Mouse (Mus musculus) right cerebral cortex, adult 18-20 months (tissue): ENCODE data around the gene 4930404N11Rik.

Experiments
- DNase-seq: peaks from one replicate; pipeline ENCODE4 v3.0.0; 2022; ENCODE audit warnings: mixed read lengths

4930404N11Rik gene

DNA sequence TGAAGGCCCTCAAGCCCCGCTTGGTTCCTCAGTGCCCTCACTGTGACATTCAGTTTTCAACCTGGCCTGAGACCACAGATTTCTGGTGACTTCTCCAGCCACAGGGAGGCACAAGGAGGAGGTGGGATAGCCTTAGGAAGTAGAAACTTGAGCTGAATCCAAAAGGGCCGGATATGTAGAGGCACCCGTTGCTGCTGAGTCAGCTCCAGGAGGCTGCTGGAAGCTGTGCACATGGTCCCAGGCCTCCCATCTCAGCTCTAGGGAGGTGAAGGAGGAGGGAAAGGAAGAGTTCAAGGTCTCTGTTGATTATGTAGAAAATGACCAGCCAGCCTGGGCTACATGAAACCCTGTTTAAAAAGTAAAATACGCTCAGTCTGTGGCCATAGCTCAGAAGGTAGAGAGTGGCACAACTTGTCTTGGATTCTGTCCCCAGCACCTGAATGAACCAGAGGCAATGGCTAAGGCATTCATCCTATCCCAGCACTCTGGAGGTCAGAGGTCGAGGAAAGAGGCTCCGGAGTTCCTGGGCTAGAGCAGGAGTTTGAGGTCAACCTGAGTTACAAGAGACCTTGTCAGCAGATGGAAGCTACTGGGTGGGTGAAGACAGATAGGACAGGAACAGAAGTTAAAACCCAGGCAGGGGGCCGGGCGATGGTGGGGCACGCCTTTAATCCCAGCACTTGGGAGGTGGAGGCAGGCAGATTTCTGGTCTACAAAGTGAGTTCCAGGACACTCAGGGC lies 10.7 kb downstream of the 4930404N11Rik start:
- DNase-seq: no peak

DNA sequence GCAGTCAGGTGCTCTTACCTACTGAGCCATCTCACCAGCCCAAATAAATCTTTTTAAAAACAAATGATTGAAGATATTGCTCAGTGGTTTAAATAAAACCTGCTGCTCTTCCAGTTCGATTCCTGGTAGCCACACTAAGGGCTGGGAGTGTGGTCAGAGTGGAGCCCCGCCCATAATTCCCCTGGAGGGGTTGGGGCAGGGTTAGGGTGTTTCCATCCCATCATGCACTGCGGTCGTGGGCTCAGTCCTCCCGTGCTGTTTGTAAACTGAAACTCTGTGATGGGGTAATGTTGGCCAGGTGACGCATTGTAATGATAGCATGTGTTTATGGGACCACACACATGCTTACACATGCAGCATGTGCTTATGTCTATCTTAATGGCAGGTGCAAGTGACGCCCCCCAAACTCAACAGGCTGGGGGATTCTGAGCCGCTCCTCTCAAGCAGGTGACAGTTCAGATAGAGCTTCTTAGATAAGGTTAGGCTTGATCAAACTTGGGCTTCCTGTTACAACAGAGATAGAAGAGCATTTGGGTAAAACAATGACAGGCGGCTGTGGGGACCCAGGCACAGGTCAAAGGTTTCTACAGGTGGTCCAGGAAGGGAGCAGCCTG lies 13.8 kb downstream of the 4930404N11Rik start:
- DNase-seq: no peak

DNA sequence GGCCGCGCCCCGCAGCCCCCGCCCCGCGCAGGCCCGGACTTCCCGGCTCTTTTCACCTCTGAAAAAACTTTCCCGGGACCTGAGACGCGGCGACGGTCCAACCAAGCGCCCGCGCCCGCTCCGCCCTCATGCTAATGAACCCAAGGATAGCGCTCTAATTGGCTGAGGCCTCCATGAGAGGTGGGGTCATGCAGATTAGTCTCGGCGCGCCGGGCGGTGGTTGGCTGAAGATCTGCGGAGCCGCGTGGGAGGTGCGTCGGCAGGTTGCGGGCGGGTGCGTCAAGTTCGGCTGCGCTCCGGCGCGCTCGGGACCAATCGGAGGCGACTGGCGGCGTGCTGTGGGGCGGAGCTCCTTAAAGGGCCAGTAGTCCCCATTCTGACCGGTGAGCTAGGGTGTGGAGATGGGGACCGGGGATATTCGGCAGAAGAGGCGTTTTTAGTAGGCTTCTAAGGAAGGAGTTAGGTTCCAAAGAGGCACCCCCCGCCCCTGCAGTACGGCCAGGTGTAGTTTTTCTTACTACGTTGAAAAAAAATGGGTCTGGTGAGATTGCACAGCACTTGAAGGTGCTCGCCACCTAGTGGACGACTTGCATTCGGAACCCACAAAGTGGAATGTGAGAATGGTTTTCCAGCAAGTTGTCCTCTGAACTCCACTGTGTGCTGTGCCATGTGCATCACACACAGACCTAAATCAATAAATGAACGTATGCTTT lies 15.1 kb downstream of the 4930404N11Rik start, which contains the start of gene Hmg20b:
TSS of gene Hmg20b (minus strand) at position 130 of the 713 bp plus-strand sequence.
- DNase-seq: peak; percentile 100

DNA sequence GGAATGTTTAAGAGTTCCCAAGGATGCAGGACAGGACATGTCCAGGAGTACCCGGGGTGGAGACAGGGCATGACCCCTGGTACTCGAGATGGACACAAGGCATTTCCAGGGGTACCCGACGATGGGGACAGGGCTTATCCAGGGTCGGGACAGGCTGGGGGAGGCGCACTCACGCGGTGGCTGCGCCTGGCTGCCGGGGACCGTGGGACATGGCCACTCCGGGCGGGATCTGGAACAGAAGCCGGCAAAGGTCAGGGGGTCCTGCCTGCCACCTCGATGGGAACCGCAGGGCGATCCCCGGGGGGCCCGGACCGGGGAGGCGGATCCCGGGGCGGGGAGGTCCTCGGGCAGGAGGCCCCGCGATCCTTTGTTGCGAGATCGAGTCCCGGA lies 15.7 kb downstream of the 4930404N11Rik start:
- no peak for DNase-seq

DNA sequence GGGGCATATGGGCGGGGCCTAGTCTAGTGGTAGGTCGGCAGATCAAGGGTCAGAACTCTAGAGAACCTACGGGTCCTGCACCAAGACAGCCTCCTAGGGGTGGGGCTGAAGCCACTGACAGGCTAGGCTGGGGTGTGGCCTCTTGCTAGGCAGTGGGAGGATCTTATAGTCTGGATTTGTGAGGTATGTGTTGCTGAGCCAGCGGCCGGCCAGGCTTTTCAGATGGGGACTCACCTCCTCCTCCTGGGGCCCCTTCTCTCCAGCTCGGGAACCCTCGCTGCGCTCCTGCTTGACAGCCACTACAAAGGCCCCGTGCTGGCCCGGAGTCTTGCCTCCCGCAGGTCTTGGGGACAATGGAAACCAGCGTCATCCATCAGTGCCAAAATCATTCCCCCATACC lies 16.5 kb downstream of the 4930404N11Rik start:
- DNase-seq: no peak

DNA sequence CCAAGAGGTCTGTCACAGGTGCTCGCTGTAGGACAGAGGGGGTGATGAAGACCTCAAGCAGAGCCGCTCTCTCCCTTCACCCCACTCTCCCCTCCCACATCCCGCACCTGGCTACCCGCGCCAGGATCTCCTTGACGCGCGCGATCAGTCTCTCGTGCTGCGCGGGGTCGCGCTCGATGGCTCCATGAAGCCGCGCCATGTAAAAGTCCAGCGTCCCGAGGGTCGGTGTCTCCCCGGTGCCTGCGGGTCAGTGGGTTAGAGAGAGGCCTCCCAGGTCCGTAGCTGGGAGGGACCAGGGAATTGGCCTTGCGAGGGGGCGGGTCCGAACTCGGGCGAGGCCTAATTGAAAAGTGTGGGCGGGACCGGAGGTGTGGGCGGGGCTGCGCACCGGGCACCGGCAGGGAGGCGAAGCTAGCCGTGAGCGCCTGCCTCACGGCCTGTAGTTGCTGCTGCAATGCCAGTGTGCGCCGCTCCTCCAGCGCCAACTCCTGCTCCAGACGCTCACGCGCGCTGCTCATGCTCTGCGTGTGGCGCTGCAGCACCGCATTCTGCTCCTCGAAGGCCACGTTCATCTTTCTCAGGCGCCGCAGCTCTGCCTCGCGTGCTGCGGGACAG lies 19.1 kb downstream of the 4930404N11Rik start:
- peak; percentile 71 for DNase-seq

DNA sequence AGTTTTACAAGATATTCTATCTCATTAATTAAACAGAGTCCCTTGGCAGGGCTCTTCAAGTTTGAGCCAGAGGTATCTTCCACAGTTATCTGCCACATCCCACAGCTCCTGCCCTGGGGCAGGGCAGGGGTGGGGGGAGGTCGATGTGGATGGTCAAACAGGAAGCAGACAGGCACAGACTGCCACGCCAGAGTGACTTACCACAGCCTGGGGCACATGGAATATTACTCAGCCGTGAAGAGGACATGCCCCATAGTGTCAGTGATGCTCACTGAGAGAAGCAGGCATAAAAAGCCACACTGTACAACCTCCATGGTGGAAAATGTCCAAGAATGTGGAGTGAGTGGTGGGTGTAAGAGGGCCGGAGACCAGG lies 20.5 kb downstream of the 4930404N11Rik start:
- no peak for DNase-seq

DNA sequence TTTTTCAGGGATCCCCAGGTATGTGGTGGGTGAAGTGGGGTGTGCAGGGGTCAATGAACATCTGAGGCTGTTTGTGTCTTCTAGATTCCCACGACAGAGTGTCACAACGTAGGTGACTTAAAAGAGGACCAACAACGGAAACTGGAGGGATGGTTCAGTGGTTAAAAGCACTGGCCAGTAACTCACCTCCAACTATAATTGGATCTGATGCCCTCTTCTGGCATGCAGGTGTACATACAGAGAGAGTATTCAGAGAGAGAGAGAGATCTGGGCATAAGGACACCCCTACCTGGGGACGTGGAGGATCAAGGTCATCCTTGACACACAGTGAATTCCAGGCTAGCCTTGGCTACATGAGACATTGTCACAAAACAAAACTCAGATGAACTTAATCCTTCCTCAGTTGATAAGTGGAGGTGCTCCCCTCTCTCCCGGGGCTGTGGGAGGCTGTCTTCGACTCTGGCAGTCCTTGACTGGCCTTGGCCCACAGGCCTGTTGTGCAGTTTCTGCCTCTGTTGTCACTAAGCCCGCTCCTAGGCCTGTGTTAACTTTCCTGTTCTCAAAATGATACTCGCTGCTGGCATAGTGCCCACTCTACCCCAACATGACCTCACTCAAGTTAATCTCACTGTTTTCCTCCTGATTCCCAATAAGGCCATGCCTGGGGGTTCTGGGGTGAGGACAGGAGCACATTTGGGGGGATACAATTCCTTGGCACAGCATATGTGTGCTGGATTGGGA lies 21.0 kb downstream of the 4930404N11Rik start:
- no peak for DNase-seq

DNA sequence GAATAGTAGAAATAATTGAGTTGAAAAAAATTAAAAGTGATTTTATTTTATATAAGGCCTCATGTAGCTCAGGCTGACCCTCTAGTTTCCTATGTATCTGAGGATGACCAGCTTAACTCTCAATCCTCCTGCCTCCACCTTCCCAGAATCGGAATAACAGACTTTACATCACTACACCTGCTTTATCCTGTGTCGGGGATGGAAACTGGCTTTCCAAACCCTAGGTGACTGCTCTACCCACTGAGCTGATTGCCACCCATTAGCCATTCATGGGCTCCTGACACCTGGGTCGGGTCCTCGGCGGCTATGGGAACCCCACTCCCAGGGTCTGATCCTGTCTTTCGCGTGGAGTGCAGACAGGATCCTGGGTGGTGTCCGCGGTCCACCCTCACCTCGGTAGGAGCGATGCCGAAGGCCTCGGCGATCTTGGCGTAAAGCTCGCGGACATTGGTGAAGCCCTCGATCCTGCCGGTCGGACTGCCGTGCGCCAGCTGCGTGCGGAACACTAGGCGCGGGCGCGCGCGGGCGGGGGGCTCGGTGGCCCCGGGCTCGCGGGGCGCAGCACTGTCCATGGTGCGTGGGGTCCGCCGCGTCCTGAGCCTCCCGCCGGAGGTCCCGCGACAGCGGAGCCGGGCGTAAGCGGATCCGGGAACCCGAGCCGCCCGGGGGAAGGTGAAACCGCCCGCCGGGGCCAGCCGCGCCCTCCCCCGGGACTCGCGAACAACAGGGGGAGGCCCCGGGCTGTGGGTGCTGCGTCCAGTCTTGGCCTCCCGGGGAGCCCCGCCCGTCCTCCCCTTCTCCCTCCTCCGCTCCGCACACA lies 22.7 kb downstream of the 4930404N11Rik start, which contains the start of gene Gipc3:
TSS of gene Gipc3 (minus strand) at position 581 of the 820 bp plus-strand sequence.
- no peak for DNase-seq

DNA sequence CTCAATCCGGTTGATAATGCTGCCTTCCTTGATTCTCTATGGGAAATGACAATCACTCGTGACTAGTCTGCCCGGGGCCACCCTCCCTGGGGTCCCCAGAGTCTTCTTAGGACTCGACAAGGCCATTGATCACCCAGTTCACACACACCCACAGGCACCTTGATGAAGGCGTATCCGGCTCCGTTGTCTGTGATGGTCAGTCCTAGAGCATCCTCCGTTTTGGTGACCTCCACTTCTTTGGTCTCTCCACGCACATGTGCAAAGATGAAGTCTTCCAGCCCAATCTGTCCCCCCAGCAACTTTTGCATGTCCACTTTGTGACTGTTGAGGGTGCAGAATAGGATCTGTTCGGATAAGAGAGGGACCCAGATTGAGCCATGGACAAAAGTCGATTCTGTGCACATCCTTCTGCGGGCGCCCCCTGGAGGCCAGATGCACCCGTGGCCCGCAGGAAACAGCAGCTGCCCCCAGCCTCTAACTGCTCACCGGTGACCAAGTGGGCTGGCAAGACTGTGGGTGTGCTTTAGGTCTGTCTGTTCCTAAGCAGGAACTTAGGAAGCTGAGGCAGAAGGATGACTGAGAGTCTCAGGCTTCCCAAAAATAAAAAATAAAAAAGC lies 24.2 kb downstream of the 4930404N11Rik start:
- DNase-seq: no peak

DNA sequence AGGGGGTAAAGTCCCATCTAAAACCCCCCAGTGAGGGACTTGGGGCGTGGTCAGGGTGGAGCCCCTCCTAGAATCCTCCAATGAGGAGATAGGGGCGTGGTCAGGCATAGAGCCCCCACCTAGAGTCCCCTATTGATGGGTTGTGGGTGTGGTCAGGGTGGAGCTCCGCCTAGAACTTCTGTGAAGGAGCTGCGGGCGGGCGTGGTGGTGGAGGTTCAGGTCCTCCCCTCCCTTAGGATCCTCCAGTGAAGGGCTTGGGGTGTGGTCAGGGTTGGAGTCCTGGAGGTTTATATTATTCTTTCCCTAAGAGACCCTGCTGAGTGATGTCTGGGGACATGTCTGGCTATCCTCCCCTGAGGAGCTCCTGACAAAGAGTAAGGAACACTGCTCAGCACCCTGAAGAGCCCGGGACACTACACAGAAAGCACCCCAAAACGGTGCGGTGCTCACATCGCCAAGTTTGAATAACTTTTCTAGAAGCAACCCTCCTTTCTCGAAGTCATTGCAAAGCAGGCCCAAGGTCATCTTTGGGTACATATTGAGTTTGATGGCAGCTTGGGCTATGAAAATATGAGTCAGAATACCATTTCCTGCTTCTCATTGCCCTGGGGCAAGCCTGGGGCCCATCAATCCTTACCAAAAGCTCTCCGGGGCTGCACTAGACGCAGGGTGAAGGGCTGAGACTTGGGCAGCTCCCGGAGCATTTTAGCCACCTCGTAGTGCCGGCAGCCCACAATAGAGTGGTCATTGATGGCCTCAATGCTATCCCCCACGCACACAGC lies 24.9 kb downstream of the 4930404N11Rik start:
- DNase-seq: no peak

DNA sequence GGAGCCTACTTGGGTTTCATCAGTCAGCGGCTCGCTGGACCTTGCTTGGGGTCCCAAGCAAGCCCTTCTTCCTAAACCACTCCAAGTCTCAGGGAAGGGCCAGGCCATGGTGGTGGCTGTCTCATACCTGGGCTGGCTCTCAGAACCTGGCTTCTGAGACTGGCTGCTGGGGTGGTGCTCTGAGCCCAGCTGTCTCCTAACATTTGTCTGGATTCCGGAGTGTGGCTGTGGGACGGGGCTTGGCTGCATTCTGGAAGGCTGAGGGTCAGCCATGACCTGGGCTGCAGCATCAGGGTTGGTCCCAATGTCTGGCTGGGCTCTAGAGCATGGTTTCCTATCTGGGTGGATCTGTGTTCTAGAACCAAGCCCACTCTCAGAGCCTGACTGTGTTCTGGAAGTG lies 29.1 kb downstream of the 4930404N11Rik start:
- no peak for DNase-seq

DNA sequence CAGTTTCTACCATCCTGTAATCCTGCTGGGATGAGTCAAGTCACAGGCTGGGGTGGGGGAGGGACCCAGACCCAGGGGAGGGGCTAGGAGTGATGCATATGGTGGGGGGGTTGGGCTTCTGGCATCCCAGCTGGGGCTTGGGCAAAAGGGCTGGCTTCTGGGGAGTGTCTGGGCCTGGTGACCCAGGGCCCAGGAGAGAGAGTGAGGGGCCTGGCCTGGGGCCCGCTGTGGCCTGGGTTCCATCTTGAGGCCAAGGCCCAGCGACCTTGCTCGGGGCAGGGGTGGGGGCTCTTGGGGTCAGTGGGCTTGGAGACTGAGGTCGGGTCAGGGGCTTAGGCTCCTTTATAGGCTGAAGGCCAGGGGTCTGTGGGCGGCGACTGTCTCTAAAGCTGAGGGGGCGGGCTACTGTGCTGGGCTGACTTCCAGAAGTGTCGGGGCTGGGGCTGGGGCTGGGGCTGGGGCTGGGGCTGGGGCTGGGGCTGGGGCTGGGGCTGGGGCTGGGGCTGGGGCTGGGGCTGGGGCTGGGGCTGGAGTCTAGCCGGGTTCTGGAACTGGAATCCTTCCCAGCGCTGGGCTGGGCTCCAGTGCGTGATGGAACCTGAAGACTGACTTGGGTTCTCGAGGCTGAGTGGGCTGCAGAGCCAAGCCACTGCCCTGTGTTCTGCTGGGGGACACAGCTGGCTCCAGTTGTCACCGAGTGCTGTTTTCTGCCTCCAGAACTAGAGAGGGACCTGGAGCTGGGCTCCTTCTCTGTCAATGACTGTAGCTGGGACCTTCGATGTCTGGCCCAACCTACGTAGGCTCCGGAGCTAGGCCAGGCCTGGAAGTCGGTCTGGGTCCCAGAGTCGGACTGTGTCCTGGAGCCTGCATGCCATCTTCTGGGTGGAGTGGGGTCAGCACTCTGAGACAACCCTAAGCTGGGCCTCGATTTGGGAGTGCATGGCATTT lies 29.9 kb downstream of the 4930404N11Rik start:
- DNase-seq: no peak

DNA sequence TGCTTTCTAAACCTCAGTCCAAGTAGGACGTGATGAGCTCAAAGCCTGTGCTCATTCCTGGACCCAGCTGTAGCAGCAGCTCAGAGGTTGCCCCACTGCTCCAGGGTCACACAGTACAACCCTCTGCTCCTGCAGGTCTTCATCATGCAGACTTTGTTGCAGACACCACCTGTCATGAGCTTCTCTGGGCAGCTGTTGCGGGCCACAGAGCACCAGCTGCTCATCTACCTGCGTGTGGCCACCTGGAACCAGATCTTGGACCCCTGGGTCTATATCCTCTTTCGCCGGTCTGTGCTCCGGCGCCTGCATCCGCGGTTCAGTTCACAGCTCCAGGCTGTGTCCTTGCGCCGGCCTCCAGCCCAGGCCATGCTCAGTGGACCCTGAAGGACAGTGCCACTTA lies 31.3 kb downstream of the 4930404N11Rik start:
- no peak for DNase-seq

DNA sequence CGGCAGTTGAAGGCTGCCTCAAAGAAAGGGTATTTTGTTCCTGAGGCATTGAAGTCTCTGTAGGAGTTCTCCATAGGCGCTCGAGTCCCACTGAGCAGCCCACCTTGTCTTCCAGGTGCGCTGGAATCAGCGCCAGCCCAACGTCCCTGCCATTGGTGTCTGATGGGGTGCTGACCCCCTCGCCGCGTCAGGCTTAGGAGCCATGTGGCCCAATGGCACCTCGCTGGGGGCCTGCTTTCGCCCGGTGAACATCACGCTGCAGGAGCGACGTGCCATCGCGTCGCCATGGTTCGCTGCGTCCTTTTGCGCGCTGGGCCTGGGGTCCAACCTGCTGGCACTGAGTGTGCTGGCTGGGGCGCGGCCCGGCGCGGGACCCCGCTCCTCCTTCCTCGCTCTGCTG lies 33.3 kb downstream of the 4930404N11Rik start:
- DNase-seq: no peak

DNA sequence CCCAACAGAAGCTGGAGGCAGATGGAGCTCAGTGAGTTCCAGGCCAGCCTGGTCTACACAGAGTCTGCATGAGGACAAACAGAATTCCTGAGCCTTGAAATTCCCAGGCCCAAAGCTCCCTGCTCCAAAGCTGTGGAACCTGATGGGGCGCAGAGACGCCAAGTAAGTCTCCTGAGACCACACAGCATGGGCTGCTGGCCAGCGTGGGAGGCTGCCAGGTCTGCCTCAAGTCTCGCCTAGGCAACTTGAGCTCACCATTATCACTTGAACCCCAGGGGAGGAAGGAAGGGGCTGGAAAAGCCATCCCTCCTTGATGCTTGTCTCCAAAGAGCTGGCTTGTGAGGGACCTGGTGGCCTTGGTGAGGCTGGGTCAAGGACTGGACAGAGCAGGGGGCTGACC lies 35.6 kb downstream of the 4930404N11Rik start:
- no peak for DNase-seq

DNA sequence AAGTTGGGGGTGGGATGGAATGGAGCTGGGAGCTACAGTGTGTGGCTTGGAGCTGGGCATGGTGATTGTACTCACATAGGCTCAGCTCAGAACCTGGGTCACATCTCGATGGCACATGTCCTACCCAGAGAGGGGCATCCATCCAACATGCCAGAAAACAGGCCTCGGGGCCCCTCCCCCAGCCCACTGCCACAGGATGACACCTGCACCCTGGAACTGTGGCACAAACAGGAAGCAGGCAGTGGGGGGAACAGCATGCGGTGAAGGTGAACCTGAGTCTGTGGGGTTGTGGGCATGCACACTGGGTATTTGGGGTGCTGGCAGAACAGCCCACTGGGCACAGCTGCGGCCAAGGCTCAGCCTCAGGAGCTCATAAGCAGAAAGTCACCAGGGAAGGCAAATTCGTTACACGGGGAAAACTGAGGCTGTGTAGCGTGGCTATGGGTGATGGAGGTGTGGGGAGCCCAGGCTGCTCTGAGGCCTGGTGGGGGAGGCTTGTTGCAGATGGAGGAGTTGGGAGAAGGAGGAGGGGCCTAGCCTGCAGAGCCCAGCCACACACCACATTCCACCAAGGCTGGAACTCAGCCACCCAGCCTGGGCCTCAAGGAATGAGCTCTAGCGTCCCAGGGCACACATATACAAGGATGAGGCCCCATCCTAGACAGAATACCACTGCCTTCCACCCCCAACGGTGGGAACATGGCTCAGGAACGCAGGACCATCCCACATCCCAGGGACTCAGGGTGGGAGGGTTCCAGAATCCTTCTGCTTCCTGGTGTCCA lies 36.2 kb downstream of the 4930404N11Rik start:
- no peak for DNase-seq

DNA sequence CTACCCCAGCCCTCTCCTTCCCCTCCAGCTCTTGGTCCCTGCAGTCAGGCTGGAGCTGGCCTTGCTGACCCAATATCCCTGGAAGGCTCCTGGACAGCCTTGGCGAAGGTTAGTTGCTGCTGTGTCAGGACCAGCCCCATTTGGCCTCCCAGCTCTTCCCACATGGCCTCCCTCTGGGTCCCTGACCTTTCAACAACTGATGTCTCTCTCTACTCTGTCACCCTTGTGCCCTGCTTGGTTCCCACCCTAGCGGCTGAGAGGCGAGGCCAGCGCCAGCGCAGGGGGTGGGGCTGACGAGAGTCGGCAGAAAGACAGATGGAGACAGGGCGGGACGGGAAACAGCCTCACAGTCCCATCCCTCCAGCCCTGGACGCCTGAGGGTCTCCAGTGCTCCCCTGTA lies 37.2 kb downstream of the 4930404N11Rik start, which contains the start of gene Tbxa2r:
TSS of gene Tbxa2r (plus strand) at position 346 of the 400 bp plus-strand sequence.
- no peak for DNase-seq
